Mouse (Mus musculus): ENCODE measurements around the gene Dmtf1. TPM values are rescaled to one million over a fixed set of nuclear protein-coding genes. Genes with fewer than 3 reads are reported as not detected.

The Dmtf1 gene
- polyA plus RNA-seq (2012; rRNA removed): 11.0 and 12.4 TPM in 2 replicates

GRCm38 (mm10) chr5:9161456-9162041 is at the start of gene Dmtf1:
Dmtf1 (minus strand) TSS chr5:9161776.

GRCm38 (mm10) chr5:9100207-9100848 is 61.2 kb downstream of the Dmtf1 start, which contains the start of gene Tmem243:
Tmem243 (plus strand) TSS chr5:9100668.

Other genes with a start within 250 kb of the Dmtf1 start
- 20.0 and 24.2 TPM in 2 replicates for gene Crot, start 164.5 kb downstream of the Dmtf1 start, polyA plus RNA-seq (2012; rRNA removed)
- 3.8 and 5.0 TPM in 2 replicates for gene Tmem243, start 61.1 kb downstream of the Dmtf1 start, polyA plus RNA-seq (2012; rRNA removed)
- 0.12 and 0.13 TPM in 2 replicates for gene 9330182L06Rik, start 104.3 kb upstream of the Dmtf1 start, polyA plus RNA-seq (2012; rRNA removed)